Mouse (Mus musculus) G1E (cell line): ENCODE measurements around the gene Spata32.

Experiments
- CTCF ChIP-seq: IDR thresholded peaks from 2 replicates; pipeline ENCODE4 v1.5.1; 2012; ENCODE audit warnings: low read depth, low read length, inconsistent platforms, mixed read lengths
- GATA1 ChIP-seq: IDR thresholded peaks from 2 replicates; pipeline ENCODE4 v1.6.1; 2012; ENCODE audit warnings: borderline replicate concordance, low read length, inconsistent platforms, mixed read lengths
- TAL1 ChIP-seq: conservative IDR thresholded peaks from 2 replicates; pipeline ENCODE4 v1.6.1; 2012; ENCODE audit warnings: low read depth, low read length, inconsistent platforms, mixed read lengths

GRCm38 (mm10) chr11:103174891-103175391 lies 43.3 kb downstream of the Spata32 start:
- TF ChIP-seq CTCF (no peak), GATA1 (no peak), TAL1 (no peak)
